Mouse (Mus musculus) spleen, postnatal 4 days (tissue): Measurements from ENCODE around the gene Insm1.

Experiments
- DNase-seq, 2 experiments: peaks; one replicate each; pipeline ENCODE4 v3.0.0; 2022; ENCODE audit warnings: low spot score in 2 of 2

Gene Insm1

GRCm38 (mm10) chr2:146224141-146224540 lies 2.4 kb downstream of the Insm1 start:
- no peak for DNase-seq

GRCm38 (mm10) chr2:146225818-146226217 lies 4.1 kb downstream of the Insm1 start:
- DNase-seq, result no peak

- DNase-seq, result no peak
Observed at GRCm38 (mm10) chr2:146226484-146226883, 4.8 kb downstream of the Insm1 start.

- no peak for DNase-seq
Observed at GRCm38 (mm10) chr2:146227646-146228045, 5.9 kb downstream of the Insm1 start.

GRCm38 (mm10) chr2:146228435-146228834 lies 6.7 kb downstream of the Insm1 start:
- no peak for DNase-seq

- DNase-seq, result no peak
Observed at GRCm38 (mm10) chr2:146231485-146231884, 9.8 kb downstream of the Insm1 start.

GRCm38 (mm10) chr2:146239196-146239747 lies 17.6 kb downstream of the Insm1 start:
- DNase-seq, result no peak

GRCm38 (mm10) chr2:146244049-146244448 lies 22.3 kb downstream of the Insm1 start:
- no peak for DNase-seq

GRCm38 (mm10) chr2:146245401-146245800 lies 23.7 kb downstream of the Insm1 start:
- no peak for DNase-seq

GRCm38 (mm10) chr2:146246409-146247075 lies 24.8 kb downstream of the Insm1 start:
- no peak for DNase-seq

GRCm38 (mm10) chr2:146247576-146247975 lies 25.9 kb downstream of the Insm1 start:
- DNase-seq, result no peak

- no peak for DNase-seq
Observed at GRCm38 (mm10) chr2:146249033-146249432, 27.3 kb downstream of the Insm1 start.

GRCm38 (mm10) chr2:146250236-146250904 lies 28.6 kb downstream of the Insm1 start:
- DNase-seq, result no peak

GRCm38 (mm10) chr2:146254387-146254786 lies 32.7 kb downstream of the Insm1 start:
- DNase-seq, result no peak

- DNase-seq, result no peak
Observed at GRCm38 (mm10) chr2:146255636-146256035, 33.9 kb downstream of the Insm1 start.

- no peak for DNase-seq
Observed at GRCm38 (mm10) chr2:146256321-146256875, 34.7 kb downstream of the Insm1 start.

- no peak for DNase-seq
Observed at GRCm38 (mm10) chr2:146257037-146257436, 35.3 kb downstream of the Insm1 start.

GRCm38 (mm10) chr2:146257609-146258008 lies 35.9 kb downstream of the Insm1 start:
- no peak for DNase-seq

GRCm38 (mm10) chr2:146258736-146259469 lies 37.2 kb downstream of the Insm1 start:
- no peak for DNase-seq

- no peak for DNase-seq
Observed at GRCm38 (mm10) chr2:146259787-146260560, 38.3 kb downstream of the Insm1 start.

- no peak for DNase-seq
Observed at GRCm38 (mm10) chr2:146261146-146261545, 39.4 kb downstream of the Insm1 start.
